Mouse (Mus musculus) midbrain, embryonic 14.5 days (tissue): Measurements from ENCODE around the gene Hbb-y. TPM values are rescaled to one million over a fixed set of nuclear protein-coding genes. Genes with fewer than 3 reads are reported as not detected.
"Not testable (repeated sequence)": the region's sequence is repeated elsewhere in the genome, so short reads cannot be mapped to it uniquely, and the experiment has no call there.

ENCODE experiments used
- ATAC-seq: fragments of 200-750 bp; cut with Nextera tagmentation; 2 replicates; pipeline ENCODE4 v1.8.0; 2017; ENCODE audit warnings: moderate number of reproducible peaks, moderate library complexity; ENCODE audit not compliant: low FRiP score, low TSS enrichment
- DNase-seq: peaks from one replicate; pipeline ENCODE4 v3.0.0-alpha.2; 2015
- H3K27ac ChIP-seq: fragments of 300-500 bp; sonication (generic); replicated peaks from 2 replicates; pipeline ENCODE4 v1.5.1; 2014; ENCODE audit warnings: mild to moderate bottlenecking, low read depth, low read length, moderate library complexity
- H3K27me3 ChIP-seq: fragments of 300-500 bp; sonication (generic); 2 replicates; pipeline ENCODE4 v1.6.1; 2014; ENCODE audit warnings: low read length, control low read depth, mixed read lengths; ENCODE audit not compliant: control insufficient read depth, insufficient read depth
- H3K36me3 ChIP-seq: fragments of 300-500 bp; sonication (generic); 2 replicates; pipeline ENCODE4 v1.6.1; 2014; ENCODE audit warnings: low read length, control low read depth; ENCODE audit not compliant: control insufficient read depth, insufficient read depth
- H3K4me1 ChIP-seq: fragments of 300-500 bp; sonication (generic); 2 replicates; pipeline ENCODE4 v1.6.1; 2014; ENCODE audit warnings: mild to moderate bottlenecking, antibody characterized with exemption, low read length, control low read depth; ENCODE audit not compliant: control insufficient read depth, insufficient read depth
- H3K4me2 ChIP-seq: fragments of 300-500 bp; sonication (generic); 2 replicates; pipeline ENCODE4 v1.6.1; 2014; ENCODE audit warnings: mild to moderate bottlenecking, low read length, moderate library complexity
- H3K4me3 ChIP-seq: fragments of 300-500 bp; sonication (generic); replicated peaks from 2 replicates; pipeline ENCODE4 v1.5.1; 2014; ENCODE audit warnings: low read depth, low read length
- H3K9ac ChIP-seq: fragments of 300-500 bp; sonication (generic); replicated peaks from 2 replicates; pipeline ENCODE4 v1.6.1; 2014; ENCODE audit warnings: mild to moderate bottlenecking, low read length, moderate library complexity
- H3K9me3 ChIP-seq: fragments of 300-500 bp; sonication (generic); 2 replicates; pipeline ENCODE4 v1.6.1; 2016; ENCODE audit warnings: low read length, control low read depth, mixed read lengths; ENCODE audit not compliant: control insufficient read depth
- WGBS: fragments of 180-500 bp; shearing (Covaris S2); extraction: QIAGEN DNeasy Blood & Tissue Kit; methylation state at CpG from one replicate; pipeline ENCODE4 v1.1.7; 2014; 5-methylcytosine and 5-hydroxymethylcytosine counted together
- polyA plus RNA-seq: library from polyadenylated mRNA; unstranded; fragments of >200 nt; fragmentation: Nextera tagmentation; extraction: Ambion mirVana; gene quantifications from 2 replicates; pipeline ENCODE4 v1.2.1, GENCODE M21; 2014

The Hbb-y gene
- polyA plus RNA-seq, 1 experiment from 2014 or later = 602 TPM

- DNase-seq (no peak), ATAC-seq (no peak)
- Histone ChIP-seq H3K4me3 (no peak overlapping the region), H3K4me1 (no peaks in the 10 kb centered on the region), H3K27me3 (no peaks in the 10 kb centered on the region), H3K27ac (no peak overlapping the region), H3K9me3 (no peaks in the 10 kb centered on the region), H3K36me3 (no peaks in the 10 kb centered on the region), H3K4me2 (no peak overlapping the region), H3K9ac (no peak overlapping the region)
- WGBS = 74% methylated on average over 1 of the region's 1 CpGs
Observed at GRCm38 (mm10) chr7:103809801-103810155, 43.2 kb downstream of the Hbb-y start.

- Histone ChIP-seq H3K4me3 (no peak overlapping the region), H3K27me3 (no peaks in the 10 kb centered on the region), H3K36me3 (no peaks in the 10 kb centered on the region), H3K4me1 (no peaks in the 10 kb centered on the region), H3K4me2 (no peak overlapping the region), H3K9ac (no peak overlapping the region), H3K9me3 (no peaks in the 10 kb centered on the region), H3K27ac (no peak overlapping the region)
- no peak for ATAC-seq
- 73% methylated on average over 5 of the region's 5 CpGs for WGBS
- DNase-seq = no peak
Observed at GRCm38 (mm10) chr7:103808971-103809800, 43.8 kb downstream of the Hbb-y start.

- WGBS = 79% methylated on average over 2 of the region's 2 CpGs
- ATAC-seq, H3K4me3 ChIP-seq, H3K9me3 ChIP-seq, H3K4me2 ChIP-seq, H3K27ac ChIP-seq, DNase-seq, H3K36me3 ChIP-seq, H3K9ac ChIP-seq, H3K4me1 ChIP-seq, H3K27me3 ChIP-seq: not testable (repeated sequence)
Observed at GRCm38 (mm10) chr7:103808120-103808519, 44.9 kb downstream of the Hbb-y start.

- Histone ChIP-seq H3K4me1 (no peaks in the 10 kb centered on the region), H3K4me3 (no peak overlapping the region), H3K36me3 (no peaks in the 10 kb centered on the region), H3K9me3 (no peaks in the 10 kb centered on the region), H3K4me2 (no peak overlapping the region), H3K27me3 (no peaks in the 10 kb centered on the region), H3K9ac (no peak overlapping the region), H3K27ac (no peak overlapping the region)
- DNase-seq = peak; percentile 74
- 64% methylated on average over 1 of the region's 1 CpGs for WGBS
- no peak for ATAC-seq
Observed at GRCm38 (mm10) chr7:103806856-103807255, 46.2 kb downstream of the Hbb-y start.

Other genes with a start within 250 kb of the Hbb-y start
- not detected in 2 replicates for gene Olfr620, start 240.7 kb downstream of the Hbb-y start, polyA plus RNA-seq
- gene Olfr622, start 210.5 kb downstream of the Hbb-y start, polyA plus RNA-seq = not detected in 2 replicates
- gene Olfr623, start 189.5 kb downstream of the Hbb-y start, polyA plus RNA-seq = not detected in 2 replicates
- gene Olfr624, start 182.0 kb downstream of the Hbb-y start, polyA plus RNA-seq = not detected in 2 replicates
- not detected in 2 replicates for gene Olfr625-ps1, start 170.5 kb downstream of the Hbb-y start, polyA plus RNA-seq
- not detected in 2 replicates for gene Olfr243, start 138.5 kb downstream of the Hbb-y start, polyA plus RNA-seq
- not detected in 2 replicates for gene Olfr628, start 122.8 kb downstream of the Hbb-y start, polyA plus RNA-seq
- gene Olfr629, start 108.3 kb downstream of the Hbb-y start, polyA plus RNA-seq = not detected in 2 replicates
- gene Olfr630, start 95.9 kb downstream of the Hbb-y start, polyA plus RNA-seq = not detected in 2 replicates
- gene Olfr69, start 81.6 kb downstream of the Hbb-y start, polyA plus RNA-seq = not detected in 2 replicates
- gene Olfr68, start 73.5 kb downstream of the Hbb-y start, polyA plus RNA-seq = not detected in 2 replicates
- not detected in 2 replicates for gene Olfr67, start 61.4 kb downstream of the Hbb-y start, polyA plus RNA-seq
- gene Hbb-bt, start 39.2 kb downstream of the Hbb-y start, polyA plus RNA-seq = 856 and 1,369 TPM in 2 replicates
- 2,393 and 3,364 TPM in 2 replicates for gene Hbb-bs, start 25.1 kb downstream of the Hbb-y start, polyA plus RNA-seq
- not detected in 2 replicates for gene Hbb-bh2, start 12.7 kb downstream of the Hbb-y start, polyA plus RNA-seq
- 0.78 and 4.0 TPM in 2 replicates for gene Hbb-bh1, start 10.1 kb downstream of the Hbb-y start, polyA plus RNA-seq
- gene Olfr66, start 33.0 kb upstream of the Hbb-y start, polyA plus RNA-seq = not detected in 2 replicates
- not detected in 2 replicates for gene Olfr64, start 41.3 kb upstream of the Hbb-y start, polyA plus RNA-seq
- not detected in 2 replicates for gene Olfr65, start 50.3 kb upstream of the Hbb-y start, polyA plus RNA-seq
- not detected in 2 replicates for gene Olfr631, start 75.6 kb upstream of the Hbb-y start, polyA plus RNA-seq
- gene Olfr632, start 81.1 kb upstream of the Hbb-y start, polyA plus RNA-seq = not detected in 2 replicates
- gene Olfr633, start 91.2 kb upstream of the Hbb-y start, polyA plus RNA-seq = not detected in 2 replicates
- gene Olfr635, start 117.9 kb upstream of the Hbb-y start, polyA plus RNA-seq = not detected in 2 replicates
- gene Olfr638, start 145.5 kb upstream of the Hbb-y start, polyA plus RNA-seq = not detected in 2 replicates
- gene Olfr639, start 164.1 kb upstream of the Hbb-y start, polyA plus RNA-seq = not detected in 2 replicates
- not detected in 2 replicates for gene Olfr640, start 172.4 kb upstream of the Hbb-y start, polyA plus RNA-seq
- not detected in 2 replicates for gene Olfr641, start 182.2 kb upstream of the Hbb-y start, polyA plus RNA-seq
- not detected in 2 replicates for gene Olfr642, start 199.4 kb upstream of the Hbb-y start, polyA plus RNA-seq
- not detected in 2 replicates for gene 4930516K23Rik, start 208.2 kb upstream of the Hbb-y start, polyA plus RNA-seq
- not detected in 2 replicates for gene Olfr644, start 218.7 kb upstream of the Hbb-y start, polyA plus RNA-seq
- gene Olfr645, start 232.2 kb upstream of the Hbb-y start, polyA plus RNA-seq = not detected in 2 replicates